Mouse (Mus musculus): ENCODE measurements around the gene Cux2. TPM values are rescaled to one million over a fixed set of nuclear protein-coding genes. Genes with fewer than 3 reads are reported as not detected.
A peak's percentile ranks its signal among the peaks of the same experiment; 100 is the strongest.

The Cux2 gene
- polyA plus RNA-seq, 1 experiment from 2014 or later: 4.9 TPM

- Histone ChIP-seq H3K9ac (ENCODE audit: low read depth, low read length) (no peak overlapping the region), H3K4me1 (replicated peaks; ENCODE audit: control insufficient read depth, insufficient read depth, low read length) (no peaks in the 10 kb centered on the region), H3K27me3 (replicated peaks; ENCODE audit: control insufficient read depth, insufficient read depth, low read length) (no peaks in the 10 kb centered on the region), H3K9me3 (ENCODE audit: control insufficient read depth, low read length) (no peaks in the 10 kb centered on the region), H3K4me3 (ENCODE audit: low read depth, low read length) (no peak overlapping the region), H3K4me2 (no peak overlapping the region), H3K27ac (ENCODE audit: low read depth, low read length) (no peak overlapping the region), H3K36me3 (ENCODE audit: control insufficient read depth, insufficient read depth, low read length) (no peaks in the 10 kb centered on the region)
- WGBS: 48% methylated on average over 23 of the region's 23 CpGs
- ATAC-seq (replicated peaks; ENCODE audit: low FRiP score) (no peak), DNase-seq (ENCODE audit: low spot score) (peak; percentile 46)
Measured at GRCm38 (mm10) chr5:121972680-121973192, 77.2 kb downstream of the Cux2 start.

- no peaks in the 10 kb centered on the region for H3K9me3 ChIP-seq (ENCODE audit: control insufficient read depth, low read length)
Measured at GRCm38 (mm10) chr5:121968999-121969398, 80.9 kb downstream of the Cux2 start.

GRCm38 (mm10) chr5:121968416-121968815 is 81.5 kb downstream of the Cux2 start:
- WGBS: 76% methylated on average over 15 of the region's 15 CpGs
- H3K27me3 ChIP-seq (replicated peaks; ENCODE audit: control insufficient read depth, insufficient read depth, low read length): 0 out of 2 replicates have a peak, but pooled peaks cover 4% of the 10 kb centered on the region
- no peaks in the 10 kb centered on the region for H3K36me3 ChIP-seq (ENCODE audit: control insufficient read depth, insufficient read depth, low read length)
- no peak overlapping the region for H3K4me3 ChIP-seq (ENCODE audit: low read depth, low read length)
- DNase-seq (ENCODE audit: low spot score): no peak
- H3K4me1 ChIP-seq (replicated peaks; ENCODE audit: control insufficient read depth, insufficient read depth, low read length): peaks cover 3% of the 10 kb centered on the region; the same call in 1 of the 2 replicates
- H3K27ac ChIP-seq (ENCODE audit: low read depth, low read length): no peak overlapping the region
- H3K9ac ChIP-seq (ENCODE audit: low read depth, low read length): no peak overlapping the region
- H3K4me2 ChIP-seq: no peak overlapping the region
- no peak for ATAC-seq (replicated peaks; ENCODE audit: low FRiP score)
- no peaks in the 10 kb centered on the region for H3K9me3 ChIP-seq (ENCODE audit: control insufficient read depth, low read length)

More at GRCm38 (mm10) chr5:121968999-121969398, 80.9 kb downstream of the Cux2 start:
- no peak overlapping the region for H3K4me2 ChIP-seq
- 0 out of 2 replicates have a peak, but pooled peaks cover 4% of the 10 kb centered on the region for H3K27me3 ChIP-seq (replicated peaks; ENCODE audit: control insufficient read depth, insufficient read depth, low read length)
- DNase-seq (ENCODE audit: low spot score): no peak
- H3K27ac ChIP-seq (ENCODE audit: low read depth, low read length): no peak overlapping the region
- no peak overlapping the region for H3K4me3 ChIP-seq (ENCODE audit: low read depth, low read length)
- no peak overlapping the region for H3K9ac ChIP-seq (ENCODE audit: low read depth, low read length)
- no peaks in the 10 kb centered on the region for H3K36me3 ChIP-seq (ENCODE audit: control insufficient read depth, insufficient read depth, low read length)
- ATAC-seq (replicated peaks; ENCODE audit: low FRiP score): no peak
- WGBS: 84% methylated on average over 15 of the region's 15 CpGs
- peaks cover 3% of the 10 kb centered on the region; the same call in 1 of the 2 replicates for H3K4me1 ChIP-seq (replicated peaks; ENCODE audit: control insufficient read depth, insufficient read depth, low read length)

GRCm38 (mm10) chr5:121967520-121967919 is 82.4 kb downstream of the Cux2 start:
- DNase-seq (ENCODE audit: low spot score): no peak
- Histone ChIP-seq H3K4me2 (no peak overlapping the region), H3K9ac (ENCODE audit: low read depth, low read length) (no peak overlapping the region), H3K4me3 (ENCODE audit: low read depth, low read length) (no peak overlapping the region), H3K36me3 (ENCODE audit: control insufficient read depth, insufficient read depth, low read length) (no peaks in the 10 kb centered on the region), H3K27me3 (replicated peaks; ENCODE audit: control insufficient read depth, insufficient read depth, low read length) (0 out of 2 replicates have a peak, but pooled peaks cover 4% of the 10 kb centered on the region), H3K9me3 (ENCODE audit: control insufficient read depth, low read length) (no peaks in the 10 kb centered on the region), H3K4me1 (replicated peaks; ENCODE audit: control insufficient read depth, insufficient read depth, low read length) (peaks cover 3% of the 10 kb centered on the region; the same call in 1 of the 2 replicates), H3K27ac (ENCODE audit: low read depth, low read length) (no peak overlapping the region)
- ATAC-seq (replicated peaks; ENCODE audit: low FRiP score): no peak
- 79% methylated on average over 5 of the region's 5 CpGs for WGBS

- no peak overlapping the region for H3K4me3 ChIP-seq (ENCODE audit: low read depth, low read length)
- WGBS: 29% methylated on average over 16 of the region's 16 CpGs
- no peak overlapping the region for H3K4me2 ChIP-seq
- ATAC-seq (replicated peaks; ENCODE audit: low FRiP score): no peak
- H3K9ac ChIP-seq (ENCODE audit: low read depth, low read length): no peak overlapping the region
- H3K9me3 ChIP-seq (ENCODE audit: control insufficient read depth, low read length): no peaks in the 10 kb centered on the region
- no peak overlapping the region for H3K27ac ChIP-seq (ENCODE audit: low read depth, low read length)
- H3K27me3 ChIP-seq (replicated peaks; ENCODE audit: control insufficient read depth, insufficient read depth, low read length): 0 out of 2 replicates have a peak, but pooled peaks cover 4% of the 10 kb centered on the region
- H3K4me1 ChIP-seq (replicated peaks; ENCODE audit: control insufficient read depth, insufficient read depth, low read length): peaks cover 3% of the 10 kb centered on the region; the same call in 1 of the 2 replicates
- no peak for DNase-seq (ENCODE audit: low spot score)
- H3K36me3 ChIP-seq (ENCODE audit: control insufficient read depth, insufficient read depth, low read length): no peaks in the 10 kb centered on the region
Measured at GRCm38 (mm10) chr5:121966940-121967339, 83.0 kb downstream of the Cux2 start.

GRCm38 (mm10) chr5:121962974-121963373 is 86.9 kb downstream of the Cux2 start:
- Histone ChIP-seq H3K36me3 (ENCODE audit: control insufficient read depth, insufficient read depth, low read length) (no peaks in the 10 kb centered on the region), H3K27me3 (replicated peaks; ENCODE audit: control insufficient read depth, insufficient read depth, low read length) (0 out of 2 replicates have a peak, but pooled peaks cover 4% of the 10 kb centered on the region), H3K9ac (ENCODE audit: low read depth, low read length) (no peak overlapping the region), H3K4me1 (replicated peaks; ENCODE audit: control insufficient read depth, insufficient read depth, low read length) (peaks cover 4% of the 10 kb centered on the region), H3K9me3 (ENCODE audit: control insufficient read depth, low read length) (no peaks in the 10 kb centered on the region), H3K27ac (ENCODE audit: low read depth, low read length) (no peak overlapping the region), H3K4me3 (ENCODE audit: low read depth, low read length) (no peak overlapping the region), H3K4me2 (no peak overlapping the region)
- WGBS: 81% methylated on average over 10 of the region's 10 CpGs
- DNase-seq (ENCODE audit: low spot score) (no peak), ATAC-seq (replicated peaks; ENCODE audit: low FRiP score) (no peak)

GRCm38 (mm10) chr5:121962359-121962758 is 87.5 kb downstream of the Cux2 start:
- 82% methylated on average over 7 of the region's 7 CpGs for WGBS
- Histone ChIP-seq H3K4me2 (no peak overlapping the region), H3K36me3 (ENCODE audit: control insufficient read depth, insufficient read depth, low read length) (no peaks in the 10 kb centered on the region), H3K27me3 (replicated peaks; ENCODE audit: control insufficient read depth, insufficient read depth, low read length) (0 out of 2 replicates have a peak, but pooled peaks cover 4% of the 10 kb centered on the region), H3K4me1 (replicated peaks; ENCODE audit: control insufficient read depth, insufficient read depth, low read length) (peaks cover 6% of the 10 kb centered on the region), H3K4me3 (ENCODE audit: low read depth, low read length) (no peak overlapping the region), H3K9ac (ENCODE audit: low read depth, low read length) (no peak overlapping the region), H3K9me3 (ENCODE audit: control insufficient read depth, low read length) (no peaks in the 10 kb centered on the region), H3K27ac (ENCODE audit: low read depth, low read length) (no peak overlapping the region)
- no peak for DNase-seq (ENCODE audit: low spot score)
- no peak for ATAC-seq (replicated peaks; ENCODE audit: low FRiP score)

- no peak for ATAC-seq (replicated peaks; ENCODE audit: low FRiP score)
- Histone ChIP-seq H3K9ac (ENCODE audit: low read depth, low read length) (no peak overlapping the region), H3K4me3 (ENCODE audit: low read depth, low read length) (no peak overlapping the region), H3K27ac (ENCODE audit: low read depth, low read length) (no peak overlapping the region), H3K27me3 (replicated peaks; ENCODE audit: control insufficient read depth, insufficient read depth, low read length) (0 out of 2 replicates have a peak, but pooled peaks cover 1% of the 10 kb centered on the region), H3K9me3 (ENCODE audit: control insufficient read depth, low read length) (no peaks in the 10 kb centered on the region), H3K4me2 (no peak overlapping the region), H3K36me3 (ENCODE audit: control insufficient read depth, insufficient read depth, low read length) (no peaks in the 10 kb centered on the region), H3K4me1 (replicated peaks; ENCODE audit: control insufficient read depth, insufficient read depth, low read length) (peaks cover 3% of the 10 kb centered on the region)
- DNase-seq (ENCODE audit: low spot score): no peak
- 79% methylated on average over 8 of the region's 8 CpGs for WGBS
Measured at GRCm38 (mm10) chr5:121961256-121961655, 88.6 kb downstream of the Cux2 start.

GRCm38 (mm10) chr5:121959688-121960087 is 90.2 kb downstream of the Cux2 start:
- no peaks in the 10 kb centered on the region for H3K36me3 ChIP-seq (ENCODE audit: control insufficient read depth, insufficient read depth, low read length)
- no peak overlapping the region for H3K27ac ChIP-seq (ENCODE audit: low read depth, low read length)
- H3K4me2 ChIP-seq: no peak overlapping the region
- H3K4me3 ChIP-seq (ENCODE audit: low read depth, low read length): no peak overlapping the region
- DNase-seq (ENCODE audit: low spot score) (no peak), ATAC-seq (replicated peaks; ENCODE audit: low FRiP score) (no peak)
- 68% methylated on average over 10 of the region's 10 CpGs for WGBS
- H3K27me3 ChIP-seq (replicated peaks; ENCODE audit: control insufficient read depth, insufficient read depth, low read length): no peaks in the 10 kb centered on the region; the same call in 1 of the 2 replicates
- H3K4me1 ChIP-seq (replicated peaks; ENCODE audit: control insufficient read depth, insufficient read depth, low read length): peaks cover 3% of the 10 kb centered on the region; the same call in 1 of the 2 replicates
- no peaks in the 10 kb centered on the region for H3K9me3 ChIP-seq (ENCODE audit: control insufficient read depth, low read length)
- no peak overlapping the region for H3K9ac ChIP-seq (ENCODE audit: low read depth, low read length)
